Comparison of ENCODE assay signal across 9 mouse cellular contexts in the genomic region with DNA sequence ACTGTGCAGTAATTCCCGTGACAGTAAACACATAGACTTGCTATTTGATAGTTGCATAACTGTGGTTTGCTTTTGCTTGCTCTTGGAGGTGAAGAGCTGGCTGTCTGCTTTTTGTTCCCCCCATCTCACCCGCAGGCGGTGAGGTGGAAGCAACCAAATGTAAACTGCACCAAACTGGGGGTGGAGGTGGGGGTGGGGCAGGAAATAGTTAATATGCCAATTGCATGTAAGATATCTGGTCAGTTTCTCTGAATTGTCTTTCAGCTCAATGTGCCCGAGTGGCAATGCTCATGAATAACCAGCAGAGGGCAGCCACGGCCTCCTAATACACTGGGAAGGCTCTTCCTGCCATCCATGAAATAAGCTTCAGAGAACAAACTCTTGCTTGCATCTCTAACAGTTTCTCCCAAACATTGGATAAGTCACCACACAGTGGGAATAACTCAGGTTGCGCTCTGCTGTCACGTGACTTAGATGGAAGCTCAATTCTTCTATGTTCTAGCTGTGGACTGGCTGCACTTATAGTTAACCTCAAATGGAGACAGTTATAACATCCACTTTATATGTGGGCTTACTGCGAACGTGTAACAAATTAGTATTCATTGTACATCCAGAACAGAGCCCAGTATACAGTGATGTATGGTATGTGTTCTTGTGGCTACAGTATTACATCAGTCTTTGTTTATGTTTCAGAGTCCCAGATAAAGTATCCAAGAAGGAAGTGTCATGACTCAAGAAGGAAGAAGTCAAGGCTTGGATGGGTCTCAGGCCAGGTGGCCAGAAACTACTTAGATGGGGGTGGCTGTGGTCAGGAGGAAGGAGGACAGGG.
DNase-seq lines count a peak whose midpoint lies in the region; ATAC-seq and TF ChIP-seq lines count a peak whose summit lies in the region.
"Had no signal": no experiment of that assay in that cellular context is flagged by ENCODE, and none has a peak within 500 bp of the region (broad histone marks: within the 10 kb centered on the region; RNA-seq: fewer than 3 reads in every experiment).

No protein-coding gene starts in this region.

- TF ChIP-seq EP300 in liver, postnatal 0 days (IDR thresholded peaks at IDR 0.05; ENCODE audit: low read depth), result no peak

- no peak overlapping the region for H3K4me3 ChIP-seq in liver, postnatal 0 days (ENCODE audit: low read depth, low read length)
- H3K4me3 ChIP-seq: embryonic facial prominence, embryonic 13.5 days had no signal

- no peaks in the 10 kb centered on the region for H3K9me3 ChIP-seq in liver, postnatal 0 days (ENCODE audit: low read length)
- H3K9me3 ChIP-seq: embryonic facial prominence, embryonic 13.5 days had no signal

- H3K27ac ChIP-seq in liver, postnatal 0 days (ENCODE audit: low read depth), result no peak overlapping the region
- H3K27ac ChIP-seq: embryonic facial prominence, embryonic 13.5 days had no signal

- H3K36me3 ChIP-seq in liver, postnatal 0 days (replicated peaks; ENCODE audit: insufficient read depth, low read length), result no peaks in the 10 kb centered on the region
- H3K36me3 ChIP-seq: embryonic facial prominence, embryonic 13.5 days had no signal

- no peaks in the 10 kb centered on the region for H3K4me1 ChIP-seq in liver, postnatal 0 days (ENCODE audit: insufficient read depth)

- H3K4me2 ChIP-seq in liver, postnatal 0 days (ENCODE audit: low read depth, low read length), result no peak overlapping the region
- H3K4me2 ChIP-seq: embryonic facial prominence, embryonic 13.5 days had no signal

- TF ChIP-seq CTCF in liver, postnatal 0 days (IDR thresholded peaks at IDR 0.05; ENCODE audit: low read depth), result peak; percentile 83

- peak; percentile 56 for ATAC-seq in granulocyte monocyte progenitor cell, adult 5-6 weeks (replicated peaks; ENCODE audit: poor library complexity, severe bottlenecking)
- ATAC-seq in liver, postnatal 0 days, result no peak

- WGBS in liver, postnatal 0 days (ENCODE audit: insufficient replicate concordance), result 18% methylated on average over 9 of the region's 9 CpGs

- H3K27me3 ChIP-seq in liver, postnatal 0 days (ENCODE audit: insufficient read depth, low read length), result no peaks in the 10 kb centered on the region

- peak; percentile 54 for DNase-seq in A20 (ENCODE audit: low read depth, low spot score)
- DNase-seq in adrenal gland, adult 2 months, result peak; percentile 51
- DNase-seq in embryo, embryonic 11.5 days (ENCODE audit: low read depth, low spot score), result peak; percentile 56
- DNase-seq in kidney, postnatal 10 days, result peak; percentile 80
- DNase-seq in liver, postnatal 0 days, result peak; percentile 52
- peak; percentile 27 for DNase-seq in ovary, adult 18-20 months (ENCODE audit: low spot score)
- DNase-seq in thymus, postnatal 36 days, result peak; percentile 45 to 48

- H3K9ac ChIP-seq in liver, postnatal 0 days (replicated peaks), result no peak overlapping the region
- H3K9ac ChIP-seq: embryonic facial prominence, embryonic 13.5 days had no signal

Comparison
In these comparisons a context has a peak if more than half of its experiments do, and no peak if none do; other contexts are left out.
1. DNase-seq: peak in every context shown above with its lines; median percentile 80 in kidney, postnatal 10 days; 56 in embryo, embryonic 11.5 days; 54 in A20; 52 in liver, postnatal 0 days; 51 in adrenal gland, adult 2 months; 46 in thymus, postnatal 36 days; 27 in ovary, adult 18-20 months.